Mouse (Mus musculus) cerebellum, adult 18-20 months (tissue): ENCODE measurements around the gene Duoxa1.
"Not testable (repeated sequence)": the region's sequence is repeated elsewhere in the genome, so short reads cannot be mapped to it uniquely, and the experiment has no call there.

Experiments
- DNase-seq, 2 experiments: peaks; one replicate each; pipeline ENCODE4 v3.0.0; 2021

Duoxa1 gene

GRCm38 (mm10) chr2:122330317-122330716 is 16.8 kb upstream of the Duoxa1 start:
- DNase-seq, result not testable (repeated sequence)

- no peak for DNase-seq
Observed at GRCm38 (mm10) chr2:122327986-122328385, 14.5 kb upstream of the Duoxa1 start.

- DNase-seq, result no peak
Observed at GRCm38 (mm10) chr2:122325361-122325760, 11.8 kb upstream of the Duoxa1 start.

- no peak for DNase-seq
Observed at GRCm38 (mm10) chr2:122324586-122324985, 11.1 kb upstream of the Duoxa1 start.

- no peak for DNase-seq
Observed at GRCm38 (mm10) chr2:122323960-122324359, 10.4 kb upstream of the Duoxa1 start.

- DNase-seq, result no peak
Observed at GRCm38 (mm10) chr2:122317384-122317783, 3.9 kb upstream of the Duoxa1 start.

GRCm38 (mm10) chr2:122315372-122315771 is 1.8 kb upstream of the Duoxa1 start, which contains the start of gene Duox1:
TSS of gene Duox1 (plus strand) at chr2:122315672.
- DNase-seq, result no peak

GRCm38 (mm10) chr2:122312722-122313417 is 660 bp downstream of the Duoxa1 start:
- DNase-seq, result peak; percentile 65 to 77

- DNase-seq, result no peak
Observed at GRCm38 (mm10) chr2:122311561-122311960, 2.0 kb downstream of the Duoxa1 start.

GRCm38 (mm10) chr2:122309647-122310046 is 3.9 kb downstream of the Duoxa1 start:
- no peak for DNase-seq

GRCm38 (mm10) chr2:122306184-122306583 is 7.3 kb downstream of the Duoxa1 start:
- DNase-seq, result no peak

- DNase-seq, result no peak
Observed at GRCm38 (mm10) chr2:122305097-122305892, 8.2 kb downstream of the Duoxa1 start.

- no peak for DNase-seq
Observed at GRCm38 (mm10) chr2:122304544-122304943, 9.0 kb downstream of the Duoxa1 start.

- peak; percentile 60 to 68 for DNase-seq
Observed at GRCm38 (mm10) chr2:122302574-122303241, 10.8 kb downstream of the Duoxa1 start.

- no peak for DNase-seq
Observed at GRCm38 (mm10) chr2:122301921-122302573, 11.5 kb downstream of the Duoxa1 start.

GRCm38 (mm10) chr2:122301081-122301920 is 12.2 kb downstream of the Duoxa1 start:
- DNase-seq, result peak; percentile 41 to 56

GRCm38 (mm10) chr2:122300656-122301020 is 12.9 kb downstream of the Duoxa1 start:
- no peak for DNase-seq

- no peak for DNase-seq
Observed at GRCm38 (mm10) chr2:122299911-122300655, 13.4 kb downstream of the Duoxa1 start.

- DNase-seq, result peak in 1 of 2 experiments; percentile 19
Observed at GRCm38 (mm10) chr2:122298596-122299490, 14.7 kb downstream of the Duoxa1 start, which contains the start of gene Duoxa2. TSS of gene Duoxa2 (plus strand) at chr2:122298900.

- DNase-seq, result no peak
Observed at GRCm38 (mm10) chr2:122298096-122298499, 15.4 kb downstream of the Duoxa1 start, which contains the start of gene Duox2. TSS of gene Duox2 (minus strand) at chr2:122298449.
